Mouse (Mus musculus): ENCODE measurements around the gene Adra1b. TPM values are rescaled to one million over a fixed set of nuclear protein-coding genes. Genes with fewer than 3 reads are reported as not detected.

Adra1b gene
- 6.0 and 8.0 TPM in 2 replicates for polyA plus RNA-seq (2015; fragmentation: Nextera tagmentation; extraction: Ambion mirVana)

DNA sequence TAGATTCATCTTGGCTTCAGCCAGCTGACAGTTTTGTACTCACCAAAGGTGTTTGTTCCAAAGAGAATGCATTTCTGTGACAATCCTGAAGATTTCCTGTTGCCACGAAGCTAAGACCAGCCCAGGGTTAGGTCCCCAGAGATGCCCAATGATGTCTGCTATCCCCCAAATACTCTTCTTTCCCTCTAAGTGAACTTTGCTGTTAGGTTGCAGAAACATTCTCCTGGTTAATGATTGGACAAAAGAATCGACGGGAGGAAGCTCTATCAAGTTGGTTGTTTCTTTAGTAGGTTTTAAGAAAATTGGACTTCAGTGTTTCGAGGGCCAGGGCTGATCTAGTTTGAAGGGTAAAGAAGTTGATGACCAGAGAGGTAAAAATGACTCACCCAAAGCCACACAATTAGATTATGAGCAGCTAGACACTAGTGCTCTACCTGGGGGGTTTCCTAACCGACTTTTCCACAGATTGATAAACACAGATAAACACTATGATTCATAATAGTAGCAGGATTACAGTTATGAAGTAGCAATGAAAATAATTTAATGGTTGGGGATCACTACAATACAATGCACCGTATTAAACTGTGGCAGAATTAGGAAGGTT, at the start of gene Adra1b:
TSS of gene Adra1b (minus strand) at position 160 of the 604 bp plus-strand sequence.
- Histone ChIP-seq H3K36me3 (ENCODE audit: control insufficient read depth, insufficient read depth) (no peaks in the 10 kb centered on the region), H3K4me3 (ENCODE audit: low read length) (no peak within 1 kb of the TSS)

GRCm38 (mm10) chr11:43950274-43950673, 49.3 kb upstream of the Adra1b start:
- H3K4me1 ChIP-seq (ENCODE audit: control insufficient read depth, insufficient read depth, low read length), result no peaks in the 10 kb centered on the region
- H3K36me3 ChIP-seq (ENCODE audit: control insufficient read depth, insufficient read depth), result no peaks in the 10 kb centered on the region
- no peak overlapping the region for H3K9ac ChIP-seq (ENCODE audit: low read length)
- ATAC-seq (replicated peaks; ENCODE audit: extremely low read depth, insufficient read depth, low FRiP score), result no peak
- no peak overlapping the region for H3K4me2 ChIP-seq (ENCODE audit: low read depth, low read length)
- no peaks in the 10 kb centered on the region for H3K27me3 ChIP-seq (ENCODE audit: control insufficient read depth, insufficient read depth, low read length)
- no peaks in the 10 kb centered on the region for H3K9me3 ChIP-seq (replicated peaks; ENCODE audit: control insufficient read depth, low read length)
- no peak overlapping the region for H3K4me3 ChIP-seq (ENCODE audit: low read length)
- 81% methylated on average over 1 of the region's 1 CpGs for WGBS
- no peak overlapping the region for H3K27ac ChIP-seq (ENCODE audit: low read length)

More for the DNA sequence above, at the start of gene Adra1b:
- WGBS, result 75% methylated on average over 6 of the region's 6 CpGs
- no peak for ATAC-seq (replicated peaks; ENCODE audit: extremely low read depth, insufficient read depth, low FRiP score)
- H3K9ac ChIP-seq (ENCODE audit: low read length), result no peak within 1 kb of the TSS
- H3K27ac ChIP-seq (ENCODE audit: low read length), result no peak within 1 kb of the TSS
- no peaks in the 10 kb centered on the region for H3K27me3 ChIP-seq (ENCODE audit: control insufficient read depth, insufficient read depth, low read length)
- H3K4me2 ChIP-seq (ENCODE audit: low read depth, low read length), result no peak within 1 kb of the TSS
- H3K9me3 ChIP-seq (replicated peaks; ENCODE audit: control insufficient read depth, low read length), result no peaks in the 10 kb centered on the region
- H3K4me1 ChIP-seq (ENCODE audit: control insufficient read depth, insufficient read depth, low read length), result no peaks in the 10 kb centered on the region

- 75% methylated on average over 2 of the region's 2 CpGs for WGBS
- Histone ChIP-seq H3K36me3 (ENCODE audit: control insufficient read depth, insufficient read depth) (no peaks in the 10 kb centered on the region), H3K4me2 (ENCODE audit: low read depth, low read length) (no peak overlapping the region), H3K27me3 (ENCODE audit: control insufficient read depth, insufficient read depth, low read length) (no peaks in the 10 kb centered on the region), H3K4me3 (ENCODE audit: low read length) (no peak overlapping the region), H3K9me3 (replicated peaks; ENCODE audit: control insufficient read depth, low read length) (no peaks in the 10 kb centered on the region), H3K4me1 (ENCODE audit: control insufficient read depth, insufficient read depth, low read length) (no peaks in the 10 kb centered on the region), H3K27ac (ENCODE audit: low read length) (no peak overlapping the region), H3K9ac (ENCODE audit: low read length) (no peak overlapping the region)
- ATAC-seq (replicated peaks; ENCODE audit: extremely low read depth, insufficient read depth, low FRiP score), result no peak
Observed at GRCm38 (mm10) chr11:43943781-43944180, 42.8 kb upstream of the Adra1b start.

- Histone ChIP-seq H3K4me1 (ENCODE audit: control insufficient read depth, insufficient read depth, low read length) (no peaks in the 10 kb centered on the region), H3K4me2 (ENCODE audit: low read depth, low read length) (no peak overlapping the region), H3K27me3 (ENCODE audit: control insufficient read depth, insufficient read depth, low read length) (no peaks in the 10 kb centered on the region), H3K36me3 (ENCODE audit: control insufficient read depth, insufficient read depth) (no peaks in the 10 kb centered on the region), H3K9me3 (replicated peaks; ENCODE audit: control insufficient read depth, low read length) (no peaks in the 10 kb centered on the region), H3K27ac (ENCODE audit: low read length) (no peak overlapping the region), H3K4me3 (ENCODE audit: low read length) (no peak overlapping the region), H3K9ac (ENCODE audit: low read length) (no peak overlapping the region)
- no peak for ATAC-seq (replicated peaks; ENCODE audit: extremely low read depth, insufficient read depth, low FRiP score)
- 80% methylated on average over 1 of the region's 1 CpGs for WGBS
Observed at GRCm38 (mm10) chr11:43943167-43943566, 42.2 kb upstream of the Adra1b start.

GRCm38 (mm10) chr11:43940501-43941202, 39.6 kb upstream of the Adra1b start:
- Histone ChIP-seq H3K36me3 (ENCODE audit: control insufficient read depth, insufficient read depth) (no peaks in the 10 kb centered on the region), H3K27me3 (ENCODE audit: control insufficient read depth, insufficient read depth, low read length) (no peaks in the 10 kb centered on the region), H3K4me3 (ENCODE audit: low read length) (no peak overlapping the region), H3K9ac (ENCODE audit: low read length) (no peak overlapping the region), H3K27ac (ENCODE audit: low read length) (no peak overlapping the region), H3K4me1 (ENCODE audit: control insufficient read depth, insufficient read depth, low read length) (no peaks in the 10 kb centered on the region), H3K4me2 (ENCODE audit: low read depth, low read length) (no peak overlapping the region), H3K9me3 (replicated peaks; ENCODE audit: control insufficient read depth, low read length) (no peaks in the 10 kb centered on the region)
- WGBS, result 88% methylated on average over 6 of the region's 6 CpGs
- no peak for ATAC-seq (replicated peaks; ENCODE audit: extremely low read depth, insufficient read depth, low FRiP score)

GRCm38 (mm10) chr11:43936023-43936422, 35.0 kb upstream of the Adra1b start:
- H3K36me3 ChIP-seq (ENCODE audit: control insufficient read depth, insufficient read depth), result no peaks in the 10 kb centered on the region

GRCm38 (mm10) chr11:43933480-43933879, 32.5 kb upstream of the Adra1b start:
- peak; percentile 23 for ATAC-seq (replicated peaks; ENCODE audit: extremely low read depth, insufficient read depth, low FRiP score)
- Histone ChIP-seq H3K4me2 (ENCODE audit: low read depth, low read length) (no peak overlapping the region), H3K27me3 (ENCODE audit: control insufficient read depth, insufficient read depth, low read length) (no peaks in the 10 kb centered on the region), H3K4me1 (ENCODE audit: control insufficient read depth, insufficient read depth, low read length) (peaks cover 9% of the 10 kb centered on the region; the same call in 1 of the 2 replicates), H3K9me3 (replicated peaks; ENCODE audit: control insufficient read depth, low read length) (no peaks in the 10 kb centered on the region), H3K36me3 (ENCODE audit: control insufficient read depth, insufficient read depth) (no peaks in the 10 kb centered on the region), H3K4me3 (ENCODE audit: low read length) (no peak overlapping the region), H3K9ac (ENCODE audit: low read length) (no peak overlapping the region), H3K27ac (ENCODE audit: low read length) (no peak overlapping the region)
- 30% methylated on average over 6 of the region's 6 CpGs for WGBS

More at GRCm38 (mm10) chr11:43936023-43936422, 35.0 kb upstream of the Adra1b start:
- H3K4me3 ChIP-seq (ENCODE audit: low read length), result no peak overlapping the region
- H3K4me2 ChIP-seq (ENCODE audit: low read depth, low read length), result no peak overlapping the region
- H3K9me3 ChIP-seq (replicated peaks; ENCODE audit: control insufficient read depth, low read length), result no peaks in the 10 kb centered on the region
- WGBS, result 91% methylated on average over 2 of the region's 2 CpGs
- no peaks in the 10 kb centered on the region for H3K27me3 ChIP-seq (ENCODE audit: control insufficient read depth, insufficient read depth, low read length)
- peaks cover 3% of the 10 kb centered on the region; the same call in 1 of the 2 replicates for H3K4me1 ChIP-seq (ENCODE audit: control insufficient read depth, insufficient read depth, low read length)
- ATAC-seq (replicated peaks; ENCODE audit: extremely low read depth, insufficient read depth, low FRiP score), result no peak
- H3K27ac ChIP-seq (ENCODE audit: low read length), result no peak overlapping the region
- H3K9ac ChIP-seq (ENCODE audit: low read length), result no peak overlapping the region

- H3K9me3 ChIP-seq (replicated peaks; ENCODE audit: control insufficient read depth, low read length), result no peaks in the 10 kb centered on the region
- no peak overlapping the region for H3K27ac ChIP-seq (ENCODE audit: low read length)
- WGBS, result 89% methylated on average over 4 of the region's 4 CpGs
- no peak overlapping the region for H3K9ac ChIP-seq (ENCODE audit: low read length)
- H3K36me3 ChIP-seq (ENCODE audit: control insufficient read depth, insufficient read depth), result no peaks in the 10 kb centered on the region
- no peaks in the 10 kb centered on the region for H3K27me3 ChIP-seq (ENCODE audit: control insufficient read depth, insufficient read depth, low read length)
- ATAC-seq (replicated peaks; ENCODE audit: extremely low read depth, insufficient read depth, low FRiP score), result no peak
- H3K4me1 ChIP-seq (ENCODE audit: control insufficient read depth, insufficient read depth, low read length), result peaks cover 9% of the 10 kb centered on the region; the same call in 1 of the 2 replicates
- no peak overlapping the region for H3K4me3 ChIP-seq (ENCODE audit: low read length)
- H3K4me2 ChIP-seq (ENCODE audit: low read depth, low read length), result no peak overlapping the region
Observed at GRCm38 (mm10) chr11:43933000-43933399, 32.0 kb upstream of the Adra1b start.

GRCm38 (mm10) chr11:43930191-43930590, 29.2 kb upstream of the Adra1b start:
- Histone ChIP-seq H3K36me3 (ENCODE audit: control insufficient read depth, insufficient read depth) (no peaks in the 10 kb centered on the region), H3K27ac (ENCODE audit: low read length) (no peak overlapping the region), H3K27me3 (ENCODE audit: control insufficient read depth, insufficient read depth, low read length) (no peaks in the 10 kb centered on the region), H3K4me3 (ENCODE audit: low read length) (no peak overlapping the region), H3K9me3 (replicated peaks; ENCODE audit: control insufficient read depth, low read length) (no peaks in the 10 kb centered on the region), H3K4me2 (ENCODE audit: low read depth, low read length) (no peak overlapping the region), H3K4me1 (ENCODE audit: control insufficient read depth, insufficient read depth, low read length) (peaks cover 15% of the 10 kb centered on the region; the same call in 1 of the 2 replicates), H3K9ac (ENCODE audit: low read length) (no peak overlapping the region)
- 91% methylated on average over 2 of the region's 2 CpGs for WGBS
- ATAC-seq (replicated peaks; ENCODE audit: extremely low read depth, insufficient read depth, low FRiP score), result no peak

Measured in heart, embryonic 16.5 days (tissue).